Mouse (Mus musculus): Measurements from ENCODE around the gene Tm9sf3.
A peak's percentile ranks its signal among the peaks of the same experiment; 100 is the strongest.

Gene Tm9sf3

DNA sequence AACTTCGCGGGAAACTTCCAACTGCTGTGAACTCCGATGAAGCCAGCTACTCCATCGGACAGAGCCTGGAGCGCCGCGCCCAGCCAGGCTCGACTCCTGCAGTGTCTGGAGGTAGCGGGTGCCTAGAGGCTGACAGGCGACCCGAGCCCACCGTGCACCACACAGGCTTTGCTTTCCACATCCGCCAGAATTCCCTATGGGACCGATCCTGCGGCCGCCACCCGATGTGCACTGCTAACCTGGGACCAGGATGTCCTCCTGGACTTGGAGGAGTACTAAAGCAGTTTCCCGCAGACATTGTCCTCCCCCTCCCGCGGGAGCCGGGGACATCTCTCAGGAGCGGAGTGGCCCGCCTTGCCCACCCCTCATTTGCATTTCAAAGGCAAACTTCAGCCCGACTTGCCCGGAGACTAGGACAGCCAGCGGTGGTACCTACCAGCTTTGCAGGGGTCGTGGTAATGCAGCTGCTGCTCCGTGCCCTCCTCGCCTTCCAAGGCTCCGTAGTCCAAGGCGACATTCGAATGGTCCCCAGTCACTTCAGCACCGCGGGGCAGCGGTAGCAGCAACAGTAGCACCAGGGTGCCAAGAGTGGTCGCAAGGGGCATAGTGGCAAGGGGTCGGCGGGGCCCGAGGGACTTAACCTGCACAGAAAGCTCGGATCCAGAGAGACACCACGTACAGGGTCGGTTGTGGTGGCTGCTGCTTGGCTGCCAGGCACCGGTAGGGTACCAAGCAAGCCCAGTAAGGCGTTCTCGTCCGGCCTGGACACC is 57.6 kb downstream of the Tm9sf3 start:
- Histone ChIP-seq H3K27me3 (ENCODE audit: insufficient read depth, low read length) (peaks cover 52% of the 10 kb centered on the region), H3K4me3 (replicated peaks; ENCODE audit: low read length) (peak overlapping the region; percentile 77), H3K36me3 (ENCODE audit: insufficient read depth, low read length) (peaks cover 5% of the 10 kb centered on the region), H3K4me1 (replicated peaks; ENCODE audit: low read depth, low read length) (peaks cover 21% of the 10 kb centered on the region), H3K9me3 (ENCODE audit: low read length) (peaks cover 10% of the 10 kb centered on the region)
- no peak for TF ChIP-seq POU5F1 (IDR thresholded peaks at IDR 0.05; ENCODE audit: borderline replicate concordance, low read length)
- TF ChIP-seq CTCF (conservative IDR thresholded peaks at IDR 0.05; ENCODE audit: low read length): no peak
- no peak for TF ChIP-seq NANOG (IDR thresholded peaks at IDR 0.05; ENCODE audit: borderline replicate concordance, low read length)

DNA sequence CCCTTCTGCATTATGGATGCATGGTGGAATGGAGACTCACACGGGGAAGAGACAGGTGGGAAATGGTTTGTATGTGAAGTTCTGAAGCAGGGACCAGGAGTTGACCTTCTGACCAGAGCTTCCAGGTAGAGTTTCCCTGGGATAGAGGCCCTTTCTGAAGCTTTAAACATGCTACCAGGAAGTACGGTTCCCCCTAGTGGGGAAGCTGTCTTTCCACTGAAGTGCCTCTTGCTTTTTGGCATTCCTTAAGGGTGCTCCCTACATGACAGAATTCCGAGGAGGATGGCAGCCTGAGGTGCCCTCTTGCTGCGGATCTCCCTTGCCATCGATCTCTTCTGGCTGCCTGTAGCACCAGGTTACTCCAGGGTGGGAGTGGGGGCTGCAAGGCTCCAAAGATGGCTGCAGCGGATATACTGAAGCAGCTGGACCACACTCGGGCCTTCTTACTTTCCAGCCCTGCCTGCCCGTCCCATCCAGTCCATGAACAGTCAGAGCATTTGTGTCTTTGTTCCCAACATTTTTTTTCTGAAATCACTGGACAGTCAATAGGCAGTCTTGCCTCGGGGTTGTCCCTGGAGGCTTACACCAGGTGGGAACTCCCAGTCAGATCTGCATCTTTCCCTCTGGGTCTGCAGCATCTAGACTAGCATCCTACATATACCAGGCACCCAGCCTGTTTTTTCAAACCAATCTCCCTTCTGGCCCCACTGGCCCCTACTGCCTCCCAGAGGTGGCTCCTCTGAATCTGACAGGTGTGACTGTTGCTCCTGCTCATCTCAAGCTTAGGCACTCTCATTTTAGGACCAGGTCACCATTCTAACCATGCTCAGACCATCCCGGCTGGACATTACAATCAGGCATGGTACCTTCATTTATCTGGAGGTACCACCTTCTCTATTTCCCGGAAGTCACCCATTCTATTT is 59.4 kb downstream of the Tm9sf3 start:
- Histone ChIP-seq H3K27me3 (ENCODE audit: insufficient read depth, low read length) (peaks cover 52% of the 10 kb centered on the region), H3K9me3 (ENCODE audit: low read length) (peaks cover 10% of the 10 kb centered on the region), H3K4me3 (replicated peaks; ENCODE audit: low read length) (no peak overlapping the region), H3K4me1 (replicated peaks; ENCODE audit: low read depth, low read length) (peaks cover 21% of the 10 kb centered on the region), H3K36me3 (ENCODE audit: insufficient read depth, low read length) (no peaks in the 10 kb centered on the region)
- TF ChIP-seq CTCF (conservative IDR thresholded peaks at IDR 0.05; ENCODE audit: low read length) (peak; percentile 27), POU5F1 (IDR thresholded peaks at IDR 0.05; ENCODE audit: borderline replicate concordance, low read length) (no peak)

DNA sequence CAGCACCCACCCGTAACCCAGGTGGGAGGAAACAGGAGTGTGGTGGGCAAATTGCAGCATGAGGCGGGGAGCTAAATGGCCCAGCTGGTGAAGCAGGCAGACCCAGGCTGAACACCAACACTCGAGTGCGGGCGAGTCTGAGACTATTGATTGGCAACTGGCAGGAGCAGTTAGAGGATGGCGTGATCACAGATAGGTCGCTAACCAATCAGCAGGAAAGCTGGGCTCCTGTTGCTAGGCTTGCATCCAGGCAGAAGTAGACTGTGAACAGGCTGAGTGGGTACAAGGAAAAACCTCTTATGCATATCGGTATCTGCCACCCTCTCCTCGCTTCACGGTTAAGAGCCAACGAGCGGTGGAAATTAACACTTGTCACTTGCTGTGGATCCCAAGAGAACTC is 66.2 kb downstream of the Tm9sf3 start:
- Histone ChIP-seq H3K4me1 (replicated peaks; ENCODE audit: low read depth, low read length) (peaks cover 4% of the 10 kb centered on the region; the same call in 1 of the 2 replicates), H3K4me3 (replicated peaks; ENCODE audit: low read length) (no peak overlapping the region), H3K27me3 (ENCODE audit: insufficient read depth, low read length) (peaks cover 13% of the 10 kb centered on the region; the same call in 1 of the 2 replicates), H3K36me3 (ENCODE audit: insufficient read depth, low read length) (no peaks in the 10 kb centered on the region), H3K9me3 (ENCODE audit: low read length) (no peaks in the 10 kb centered on the region)
- no peak for TF ChIP-seq NANOG (IDR thresholded peaks at IDR 0.05; ENCODE audit: borderline replicate concordance, low read length)
- TF ChIP-seq CTCF (conservative IDR thresholded peaks at IDR 0.05; ENCODE audit: low read length): no peak
- no peak for TF ChIP-seq POU5F1 (IDR thresholded peaks at IDR 0.05; ENCODE audit: borderline replicate concordance, low read length)

DNA sequence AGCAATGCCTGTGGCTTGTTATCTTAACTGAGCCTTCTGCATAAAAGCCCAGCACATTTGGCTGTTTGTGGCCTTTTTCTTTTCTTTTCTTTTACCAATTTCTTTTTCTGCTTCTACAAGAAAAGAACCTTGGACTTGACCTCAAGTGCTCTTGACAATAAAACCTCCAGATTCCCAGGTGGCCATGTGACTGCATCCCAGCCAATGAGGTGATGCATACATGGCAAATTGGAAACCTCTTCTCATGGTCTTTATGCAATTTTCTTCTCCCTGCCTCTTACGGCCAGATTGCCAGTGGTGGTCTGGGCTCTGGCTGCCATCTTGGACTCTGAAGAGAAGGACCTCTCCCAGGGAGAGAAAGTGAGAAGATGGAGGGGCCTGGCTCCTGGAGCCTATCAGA is 70.4 kb downstream of the Tm9sf3 start:
- Histone ChIP-seq H3K36me3 (ENCODE audit: insufficient read depth, low read length) (no peaks in the 10 kb centered on the region), H3K27me3 (ENCODE audit: insufficient read depth, low read length) (peaks cover 7% of the 10 kb centered on the region; the same call in 1 of the 2 replicates), H3K9me3 (ENCODE audit: low read length) (no peaks in the 10 kb centered on the region), H3K4me3 (replicated peaks; ENCODE audit: low read length) (no peak overlapping the region), H3K4me1 (replicated peaks; ENCODE audit: low read depth, low read length) (peaks cover 4% of the 10 kb centered on the region; the same call in 1 of the 2 replicates)
- TF ChIP-seq POU5F1 (IDR thresholded peaks at IDR 0.05; ENCODE audit: borderline replicate concordance, low read length) (no peak), CTCF (conservative IDR thresholded peaks at IDR 0.05; ENCODE audit: low read length) (no peak), NANOG (IDR thresholded peaks at IDR 0.05; ENCODE audit: borderline replicate concordance, low read length) (no peak)

DNA sequence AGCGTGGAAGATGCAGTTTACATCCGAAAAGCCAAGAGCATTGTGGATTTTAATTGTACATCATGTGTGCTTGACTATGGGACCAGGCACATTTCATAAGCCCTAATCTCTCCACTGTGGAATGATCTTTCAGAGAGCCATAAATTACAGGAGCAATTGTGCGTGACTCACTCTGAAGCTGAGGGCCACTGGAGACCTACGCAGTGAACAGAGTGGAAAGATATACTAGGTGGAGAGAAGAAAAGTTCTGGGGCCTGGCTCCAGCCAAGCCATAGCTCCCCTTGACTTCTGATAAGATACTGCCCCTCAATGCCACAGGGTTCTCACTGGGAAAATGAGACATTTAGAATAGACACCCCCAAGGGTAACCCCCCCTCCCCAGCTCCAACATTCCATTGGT is 70.8 kb downstream of the Tm9sf3 start:
- Histone ChIP-seq H3K9me3 (ENCODE audit: low read length) (no peaks in the 10 kb centered on the region), H3K4me3 (replicated peaks; ENCODE audit: low read length) (no peak overlapping the region), H3K36me3 (ENCODE audit: insufficient read depth, low read length) (no peaks in the 10 kb centered on the region), H3K27me3 (ENCODE audit: insufficient read depth, low read length) (peaks cover 7% of the 10 kb centered on the region; the same call in 1 of the 2 replicates), H3K4me1 (replicated peaks; ENCODE audit: low read depth, low read length) (peaks cover 4% of the 10 kb centered on the region; the same call in 1 of the 2 replicates)
- TF ChIP-seq CTCF (conservative IDR thresholded peaks at IDR 0.05; ENCODE audit: low read length) (no peak), NANOG (IDR thresholded peaks at IDR 0.05; ENCODE audit: borderline replicate concordance, low read length) (no peak), POU5F1 (IDR thresholded peaks at IDR 0.05; ENCODE audit: borderline replicate concordance, low read length) (no peak)

DNA sequence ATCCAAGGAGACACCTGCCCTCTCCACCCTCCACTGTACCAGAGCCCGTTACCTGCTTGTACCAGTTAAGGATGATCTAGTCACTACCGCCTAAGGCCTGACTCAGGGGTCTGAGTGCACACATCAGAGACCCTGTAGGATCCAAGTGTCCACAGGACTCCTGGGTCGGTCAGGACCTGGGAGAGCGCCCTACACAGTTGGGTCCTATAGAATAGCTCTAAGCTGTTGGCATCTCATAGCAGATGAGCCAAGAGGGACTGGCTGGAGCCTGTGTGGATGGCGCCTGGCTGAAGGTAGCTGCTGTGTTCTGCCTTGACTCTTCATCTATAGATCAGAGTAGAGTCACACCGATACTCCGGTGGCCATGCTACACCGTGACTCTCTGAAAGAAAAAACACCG is 72.1 kb downstream of the Tm9sf3 start:
- no peaks in the 10 kb centered on the region for H3K4me1 ChIP-seq (replicated peaks; ENCODE audit: low read depth, low read length)

DNA sequence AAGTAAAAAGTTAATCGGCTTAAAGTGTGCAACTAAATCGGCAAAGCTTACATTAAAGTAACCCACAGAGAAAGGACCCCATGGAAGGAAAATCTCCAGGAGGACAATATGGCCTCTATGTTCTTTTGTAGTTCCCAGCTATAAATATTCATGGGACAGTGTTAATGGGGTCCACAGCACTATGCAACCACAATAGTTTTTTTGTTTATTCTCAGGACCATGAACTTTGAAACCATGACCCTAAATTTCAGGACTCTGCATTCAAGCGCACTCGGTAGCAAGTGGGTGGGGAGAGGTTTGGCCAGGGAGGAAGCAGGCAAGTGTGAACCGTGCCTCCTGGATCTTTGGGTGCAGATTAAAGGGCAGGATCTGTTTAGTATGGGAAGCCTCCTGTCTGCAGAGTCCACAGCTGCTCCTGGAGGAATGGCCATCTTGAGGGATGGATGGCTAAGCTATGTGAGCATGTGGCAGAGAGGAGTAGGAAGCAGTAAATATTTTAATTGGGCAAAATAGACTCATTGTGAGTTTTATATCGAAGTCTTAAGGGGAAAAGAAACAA is 72.8 kb downstream of the Tm9sf3 start:
- Histone ChIP-seq H3K36me3 (ENCODE audit: insufficient read depth, low read length) (no peaks in the 10 kb centered on the region), H3K4me3 (replicated peaks; ENCODE audit: low read length) (no peak overlapping the region), H3K9me3 (ENCODE audit: low read length) (no peaks in the 10 kb centered on the region), H3K27me3 (ENCODE audit: insufficient read depth, low read length) (peaks cover 7% of the 10 kb centered on the region; the same call in 1 of the 2 replicates), H3K4me1 (replicated peaks; ENCODE audit: low read depth, low read length) (no peaks in the 10 kb centered on the region)
- TF ChIP-seq POU5F1 (IDR thresholded peaks at IDR 0.05; ENCODE audit: borderline replicate concordance, low read length) (no peak), NANOG (IDR thresholded peaks at IDR 0.05; ENCODE audit: borderline replicate concordance, low read length) (no peak), CTCF (conservative IDR thresholded peaks at IDR 0.05; ENCODE audit: low read length) (no peak)

More for the DNA sequence above, 72.1 kb downstream of the Tm9sf3 start:
- TF ChIP-seq POU5F1 (IDR thresholded peaks at IDR 0.05; ENCODE audit: borderline replicate concordance, low read length) (no peak), CTCF (conservative IDR thresholded peaks at IDR 0.05; ENCODE audit: low read length) (no peak), NANOG (IDR thresholded peaks at IDR 0.05; ENCODE audit: borderline replicate concordance, low read length) (no peak)
- H3K4me3 ChIP-seq (replicated peaks; ENCODE audit: low read length): no peak overlapping the region
- no peaks in the 10 kb centered on the region for H3K9me3 ChIP-seq (ENCODE audit: low read length)
- H3K36me3 ChIP-seq (ENCODE audit: insufficient read depth, low read length): no peaks in the 10 kb centered on the region
- H3K27me3 ChIP-seq (ENCODE audit: insufficient read depth, low read length): peaks cover 7% of the 10 kb centered on the region; the same call in 1 of the 2 replicates

DNA sequence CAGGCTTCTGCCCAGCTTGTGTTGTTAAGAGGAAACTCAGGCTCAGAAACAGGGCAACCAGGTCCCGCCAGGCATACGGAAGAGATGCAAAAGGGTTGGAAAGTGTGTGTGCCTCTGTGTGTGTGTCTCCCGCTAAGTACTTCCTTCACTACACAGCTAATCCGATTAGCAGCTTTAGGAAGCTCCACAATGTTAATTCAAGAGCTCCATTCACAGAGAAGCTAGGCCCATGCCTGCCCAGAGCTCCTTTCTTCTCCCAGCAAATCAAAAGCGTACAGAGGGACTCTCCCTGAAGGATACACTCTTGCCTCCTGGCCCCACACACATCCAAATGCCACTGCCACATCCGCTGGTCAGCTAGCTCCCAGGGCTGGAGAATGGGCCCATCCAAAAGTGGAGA is 86.5 kb downstream of the Tm9sf3 start:
- no peaks in the 10 kb centered on the region for H3K36me3 ChIP-seq (ENCODE audit: insufficient read depth, low read length)
- no peaks in the 10 kb centered on the region for H3K9me3 ChIP-seq (ENCODE audit: low read length)
- H3K27me3 ChIP-seq (ENCODE audit: insufficient read depth, low read length): peaks cover 7% of the 10 kb centered on the region; the same call in 1 of the 2 replicates
- no peaks in the 10 kb centered on the region for H3K4me1 ChIP-seq (replicated peaks; ENCODE audit: low read depth, low read length)
- no peak for TF ChIP-seq POU5F1 (IDR thresholded peaks at IDR 0.05; ENCODE audit: borderline replicate concordance, low read length)
- no peak for TF ChIP-seq CTCF (conservative IDR thresholded peaks at IDR 0.05; ENCODE audit: low read length)
- TF ChIP-seq NANOG (IDR thresholded peaks at IDR 0.05; ENCODE audit: borderline replicate concordance, low read length): no peak
- no peak overlapping the region for H3K4me3 ChIP-seq (replicated peaks; ENCODE audit: low read length)

All from E14TG2a.4 (cell line).